Mouse (Mus musculus) liver, postnatal 0 days (tissue): ENCODE measurements at regions not wholly inside any gene's neighbourhood (a gene's known extent, or its start where the extent isn't known, plus 50 kb on each side); places are given as distances from the start of the nearest gene placed in this dataset.

Experiments used
- ATAC-seq: fragments of 200-750 bp; cut with Nextera tagmentation; 2 replicates; pipeline ENCODE4 v1.8.0; 2017; ENCODE audit warnings: mild to moderate bottlenecking, moderate library complexity
- DNase-seq: peaks from one replicate; pipeline ENCODE4 v3.0.0-alpha.2; 2016
- H3K27ac ChIP-seq: fragments of 300-500 bp; sonication (generic); 2 replicates; pipeline ENCODE4 v1.5.1; 2014; ENCODE audit warnings: antibody characterized with exemption, moderate library complexity, mild to moderate bottlenecking, low read depth
- H3K27me3 ChIP-seq: fragments of 300-500 bp; sonication (generic); 2 replicates; pipeline ENCODE4 v1.6.1; 2014; ENCODE audit warnings: low read length, control low read depth, mixed read lengths; ENCODE audit not compliant: insufficient read depth
- H3K36me3 ChIP-seq: fragments of 300-500 bp; sonication (generic); replicated peaks from 2 replicates; pipeline ENCODE4 v1.6.1; 2014; ENCODE audit warnings: mild to moderate bottlenecking, control low read depth, low read length, moderate library complexity, mixed read lengths; ENCODE audit not compliant: insufficient read depth
- H3K4me1 ChIP-seq: fragments of 300-500 bp; sonication (generic); 2 replicates; pipeline ENCODE4 v1.6.1; 2014; ENCODE audit warnings: antibody characterized with exemption, mild to moderate bottlenecking, control low read depth; ENCODE audit not compliant: insufficient read depth
- H3K4me2 ChIP-seq: fragments of 300-500 bp; sonication (generic); 2 replicates; pipeline ENCODE4 v1.6.1; 2014; ENCODE audit warnings: low read depth, mild to moderate bottlenecking, low read length, moderate library complexity, mixed read lengths
- H3K4me3 ChIP-seq: fragments of 300-500 bp; sonication (generic); 2 replicates; pipeline ENCODE4 v1.5.1; 2014; ENCODE audit warnings: low read depth, low read length
- H3K9ac ChIP-seq: fragments of 300-500 bp; sonication (generic); replicated peaks from 2 replicates; pipeline ENCODE4 v1.6.1; 2014; ENCODE audit warnings: mild to moderate bottlenecking, moderate library complexity
- H3K9me3 ChIP-seq: fragments of 300-500 bp; sonication (generic); 2 replicates; pipeline ENCODE4 v1.6.1; 2016; ENCODE audit warnings: mild to moderate bottlenecking, control low read depth, low read length, mixed read lengths
- CTCF ChIP-seq: sonication (generic); IDR thresholded peaks from 2 replicates; pipeline ENCODE4 v1.5.1; 2016; ENCODE audit warnings: antibody characterized with exemption, low read depth
- EP300 ChIP-seq: IDR thresholded peaks from 2 replicates; pipeline ENCODE4 v1.6.1; 2016; ENCODE audit warnings: antibody characterized with exemption, low read depth, mild to moderate bottlenecking
- WGBS: fragments of 180-500 bp; shearing (Covaris S2); extraction: QIAGEN DNeasy Blood & Tissue Kit; methylation state at CpG from one replicate; pipeline ENCODE4 v1.1.7; 2014; ENCODE audit not compliant: insufficient replicate concordance; 5-methylcytosine and 5-hydroxymethylcytosine counted together

GRCm38 (mm10) chr5:91198620-91199019 lies 59.2 kb downstream of the Areg start:
- ATAC-seq (no peak), DNase-seq (no peak)
- no peak overlapping the region for H3K4me3 ChIP-seq
- H3K36me3 ChIP-seq, result no peaks in the 10 kb centered on the region
- TF ChIP-seq CTCF (peak; percentile 57), EP300 (no peak)
- H3K9me3 ChIP-seq, result no peaks in the 10 kb centered on the region
- no peaks in the 10 kb centered on the region for H3K27me3 ChIP-seq
- WGBS, result 41% methylated on average over 7 of the region's 7 CpGs
- no peaks in the 10 kb centered on the region for H3K4me1 ChIP-seq
- no peak overlapping the region for H3K27ac ChIP-seq
- no peak overlapping the region for H3K9ac ChIP-seq
- no peak overlapping the region for H3K4me2 ChIP-seq

- WGBS, result 28% methylated on average over 5 of the region's 5 CpGs
- no peak overlapping the region for H3K27ac ChIP-seq
- H3K9ac ChIP-seq, result no peak overlapping the region
- no peaks in the 10 kb centered on the region for H3K4me1 ChIP-seq
- DNase-seq, result no peak
- H3K36me3 ChIP-seq, result no peaks in the 10 kb centered on the region
- H3K4me3 ChIP-seq, result no peak overlapping the region
- H3K27me3 ChIP-seq, result no peaks in the 10 kb centered on the region
- no peaks in the 10 kb centered on the region for H3K9me3 ChIP-seq
- ATAC-seq, result no peak
- TF ChIP-seq CTCF (no peak), EP300 (no peak)
- no peak overlapping the region for H3K4me2 ChIP-seq
Observed at GRCm38 (mm10) chr5:91200448-91200847, 61.0 kb downstream of the Areg start.

GRCm38 (mm10) chr5:91204225-91205005 lies 65.0 kb downstream of the Areg start:
- no peaks in the 10 kb centered on the region for H3K4me1 ChIP-seq

GRCm38 (mm10) chr5:91205350-91205880 lies 66.0 kb downstream of the Areg start:
- TF ChIP-seq CTCF (no peak), EP300 (no peak)
- H3K4me1 ChIP-seq, result no peaks in the 10 kb centered on the region
- 72% methylated on average over 3 of the region's 3 CpGs for WGBS
- H3K9me3 ChIP-seq, result no peaks in the 10 kb centered on the region
- no peak for ATAC-seq
- H3K36me3 ChIP-seq, result no peaks in the 10 kb centered on the region
- H3K27me3 ChIP-seq, result no peaks in the 10 kb centered on the region
- H3K4me3 ChIP-seq, result no peak overlapping the region
- DNase-seq, result no peak
- no peak overlapping the region for H3K4me2 ChIP-seq
- no peak overlapping the region for H3K9ac ChIP-seq
- no peak overlapping the region for H3K27ac ChIP-seq

More at GRCm38 (mm10) chr5:91204225-91205005, 65.0 kb downstream of the Areg start:
- 65% methylated on average over 13 of the region's 13 CpGs for WGBS
- ATAC-seq (peak; percentile 89), DNase-seq (no peak)
- Histone ChIP-seq H3K4me3 (no peak overlapping the region), H3K27ac (no peak overlapping the region), H3K27me3 (no peaks in the 10 kb centered on the region), H3K9ac (no peak overlapping the region), H3K4me2 (no peak overlapping the region), H3K9me3 (no peaks in the 10 kb centered on the region), H3K36me3 (no peaks in the 10 kb centered on the region)
- TF ChIP-seq CTCF (no peak), EP300 (no peak)

GRCm38 (mm10) chr5:91206569-91207490 lies 67.4 kb downstream of the Areg start:
- no peak overlapping the region for H3K4me2 ChIP-seq
- TF ChIP-seq EP300, result no peak
- TF ChIP-seq CTCF, result no peak
- ATAC-seq, result no peak
- H3K27me3 ChIP-seq, result no peaks in the 10 kb centered on the region
- H3K27ac ChIP-seq, result no peak overlapping the region
- no peak overlapping the region for H3K4me3 ChIP-seq
- WGBS, result 69% methylated on average over 9 of the region's 9 CpGs
- DNase-seq, result no peak
- no peaks in the 10 kb centered on the region for H3K36me3 ChIP-seq
- H3K9ac ChIP-seq, result no peak overlapping the region
- no peaks in the 10 kb centered on the region for H3K4me1 ChIP-seq
- no peaks in the 10 kb centered on the region for H3K9me3 ChIP-seq

- H3K36me3 ChIP-seq, result no peaks in the 10 kb centered on the region
- H3K4me3 ChIP-seq, result no peak overlapping the region
- 81% methylated on average over 4 of the region's 4 CpGs for WGBS
- no peak overlapping the region for H3K27ac ChIP-seq
- H3K27me3 ChIP-seq, result no peaks in the 10 kb centered on the region
- no peaks in the 10 kb centered on the region for H3K4me1 ChIP-seq
- DNase-seq (no peak), ATAC-seq (no peak)
- H3K4me2 ChIP-seq, result no peak overlapping the region
- no peaks in the 10 kb centered on the region for H3K9me3 ChIP-seq
- H3K9ac ChIP-seq, result no peak overlapping the region
- TF ChIP-seq CTCF (no peak), EP300 (no peak)
Observed at GRCm38 (mm10) chr5:91220174-91220573, 80.8 kb downstream of the Areg start.
